Mouse (Mus musculus): ENCODE data around the gene Fancc. TPM values are rescaled to one million over a fixed set of nuclear protein-coding genes. Genes with fewer than 3 reads are reported as not detected.

Fancc gene
- polyA plus RNA-seq, 1 experiment from 2014 or later, result 17.1 TPM

GRCm38 (mm10) chr13:63249741-63250431, 247.2 kb downstream of the Fancc start:
- no peaks in the 10 kb centered on the region for H3K27me3 ChIP-seq (replicated peaks; ENCODE audit: control insufficient read depth, insufficient read depth, low read length)
- no peak for ATAC-seq (ENCODE audit: low read depth)
- peak overlapping the region; percentile 41; the same call in 1 of the 2 replicates for H3K9ac ChIP-seq (ENCODE audit: low read depth, low read length)
- peak overlapping the region; percentile 23 for H3K4me2 ChIP-seq (ENCODE audit: low read depth, low read length)
- DNase-seq (ENCODE audit: low spot score), result no peak
- H3K4me3 ChIP-seq (ENCODE audit: low read depth, low read length), result no peak overlapping the region; the same call in 1 of the 2 replicates
- 61% methylated on average over 8 of the region's 8 CpGs for WGBS
- H3K27ac ChIP-seq (replicated peaks; ENCODE audit: low read depth, low read length), result peak overlapping the region; percentile 59; the same call in 1 of the 2 replicates
- H3K4me1 ChIP-seq (ENCODE audit: control insufficient read depth, insufficient read depth, low read length), result peaks cover 78% of the 10 kb centered on the region
- H3K9me3 ChIP-seq (ENCODE audit: control insufficient read depth, low read length), result no peaks in the 10 kb centered on the region
- peaks cover 16% of the 10 kb centered on the region for H3K36me3 ChIP-seq (ENCODE audit: control insufficient read depth, insufficient read depth, low read length)

- Histone ChIP-seq H3K9ac (ENCODE audit: low read depth, low read length) (0 out of 2 replicates have a peak overlapping the region, but pooled peaks have one; percentile 35), H3K27ac (replicated peaks; ENCODE audit: low read depth, low read length) (peak overlapping the region; percentile 59; the same call in 1 of the 2 replicates), H3K27me3 (replicated peaks; ENCODE audit: control insufficient read depth, insufficient read depth, low read length) (no peaks in the 10 kb centered on the region), H3K4me3 (ENCODE audit: low read depth, low read length) (no peak overlapping the region; the same call in 1 of the 2 replicates), H3K9me3 (ENCODE audit: control insufficient read depth, low read length) (no peaks in the 10 kb centered on the region), H3K4me2 (ENCODE audit: low read depth, low read length) (peak overlapping the region; percentile 23), H3K36me3 (ENCODE audit: control insufficient read depth, insufficient read depth, low read length) (peaks cover 17% of the 10 kb centered on the region), H3K4me1 (ENCODE audit: control insufficient read depth, insufficient read depth, low read length) (peaks cover 77% of the 10 kb centered on the region)
- 79% methylated on average over 7 of the region's 7 CpGs for WGBS
- ATAC-seq (ENCODE audit: low read depth) (no peak), DNase-seq (ENCODE audit: low spot score) (no peak)
These were observed 247.9 kb downstream of the Fancc start for GRCm38 (mm10) chr13:63249171-63249570.

GRCm38 (mm10) chr13:63248318-63248717, 248.8 kb downstream of the Fancc start:
- H3K4me2 ChIP-seq (ENCODE audit: low read depth, low read length), result peak overlapping the region; percentile 23
- H3K36me3 ChIP-seq (ENCODE audit: control insufficient read depth, insufficient read depth, low read length), result peaks cover 20% of the 10 kb centered on the region
- no peak overlapping the region; the same call in 1 of the 2 replicates for H3K4me3 ChIP-seq (ENCODE audit: low read depth, low read length)
- DNase-seq (ENCODE audit: low spot score), result no peak
- ATAC-seq (ENCODE audit: low read depth), result no peak
- peaks cover 78% of the 10 kb centered on the region for H3K4me1 ChIP-seq (ENCODE audit: control insufficient read depth, insufficient read depth, low read length)
- no peaks in the 10 kb centered on the region for H3K27me3 ChIP-seq (replicated peaks; ENCODE audit: control insufficient read depth, insufficient read depth, low read length)
- H3K9me3 ChIP-seq (ENCODE audit: control insufficient read depth, low read length), result no peaks in the 10 kb centered on the region
- 0 out of 2 replicates have a peak overlapping the region, but pooled peaks have one; percentile 31 for H3K9ac ChIP-seq (ENCODE audit: low read depth, low read length)
- 0 out of 2 replicates have a peak overlapping the region, but pooled peaks have one; percentile 35 for H3K27ac ChIP-seq (replicated peaks; ENCODE audit: low read depth, low read length)
- WGBS, result 82% methylated on average over 10 of the region's 10 CpGs

DNA sequence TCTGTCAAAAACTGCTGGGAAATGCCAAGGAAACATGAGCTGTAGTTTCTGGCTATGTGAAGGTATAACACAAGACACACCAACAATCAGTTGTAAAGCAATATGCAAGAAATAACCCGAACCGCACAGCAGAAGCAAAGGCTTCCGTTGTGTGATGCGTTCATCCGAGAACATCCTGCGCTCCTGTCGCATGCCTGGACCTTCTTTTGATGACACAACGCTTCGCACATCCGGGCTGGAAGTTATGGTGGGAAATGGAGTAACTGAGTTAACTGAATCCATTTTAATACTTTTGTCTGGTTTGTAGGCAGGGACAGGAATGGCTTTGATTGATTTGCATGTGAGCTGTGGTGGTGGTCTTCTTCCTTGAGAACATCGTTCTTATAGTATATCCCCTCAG, 249.4 kb downstream of the Fancc start:
- H3K27me3 ChIP-seq (replicated peaks; ENCODE audit: control insufficient read depth, insufficient read depth, low read length), result no peaks in the 10 kb centered on the region
- ATAC-seq (ENCODE audit: low read depth), result no peak
- peaks cover 78% of the 10 kb centered on the region for H3K4me1 ChIP-seq (ENCODE audit: control insufficient read depth, insufficient read depth, low read length)
- H3K9ac ChIP-seq (ENCODE audit: low read depth, low read length), result 0 out of 2 replicates have a peak overlapping the region, but pooled peaks have one; percentile 31
- H3K27ac ChIP-seq (replicated peaks; ENCODE audit: low read depth, low read length), result peak overlapping the region; percentile 22
- H3K9me3 ChIP-seq (ENCODE audit: control insufficient read depth, low read length), result no peaks in the 10 kb centered on the region
- H3K4me3 ChIP-seq (ENCODE audit: low read depth, low read length), result no peak overlapping the region; the same call in 1 of the 2 replicates
- DNase-seq (ENCODE audit: low spot score), result no peak
- 88% methylated on average over 11 of the region's 11 CpGs for WGBS
- H3K36me3 ChIP-seq (ENCODE audit: control insufficient read depth, insufficient read depth, low read length), result peaks cover 20% of the 10 kb centered on the region
- H3K4me2 ChIP-seq (ENCODE audit: low read depth, low read length), result peak overlapping the region; percentile 62

- Histone ChIP-seq H3K9me3 (ENCODE audit: control insufficient read depth, low read length) (no peaks in the 10 kb centered on the region), H3K27me3 (replicated peaks; ENCODE audit: control insufficient read depth, insufficient read depth, low read length) (no peaks in the 10 kb centered on the region), H3K4me2 (ENCODE audit: low read depth, low read length) (peak overlapping the region; percentile 62), H3K4me3 (ENCODE audit: low read depth, low read length) (peak overlapping the region; percentile 16; the same call in 1 of the 2 replicates), H3K27ac (replicated peaks; ENCODE audit: low read depth, low read length) (peak overlapping the region; percentile 30; the same call in 1 of the 2 replicates), H3K4me1 (ENCODE audit: control insufficient read depth, insufficient read depth, low read length) (peaks cover 76% of the 10 kb centered on the region), H3K9ac (ENCODE audit: low read depth, low read length) (peak overlapping the region; percentile 50), H3K36me3 (ENCODE audit: control insufficient read depth, insufficient read depth, low read length) (peaks cover 21% of the 10 kb centered on the region)
- 49% methylated on average over 7 of the region's 7 CpGs for WGBS
- no peak for ATAC-seq (ENCODE audit: low read depth)
- no peak for DNase-seq (ENCODE audit: low spot score)
These were observed 250.0 kb downstream of the Fancc start for GRCm38 (mm10) chr13:63247041-63247440.

DNA sequence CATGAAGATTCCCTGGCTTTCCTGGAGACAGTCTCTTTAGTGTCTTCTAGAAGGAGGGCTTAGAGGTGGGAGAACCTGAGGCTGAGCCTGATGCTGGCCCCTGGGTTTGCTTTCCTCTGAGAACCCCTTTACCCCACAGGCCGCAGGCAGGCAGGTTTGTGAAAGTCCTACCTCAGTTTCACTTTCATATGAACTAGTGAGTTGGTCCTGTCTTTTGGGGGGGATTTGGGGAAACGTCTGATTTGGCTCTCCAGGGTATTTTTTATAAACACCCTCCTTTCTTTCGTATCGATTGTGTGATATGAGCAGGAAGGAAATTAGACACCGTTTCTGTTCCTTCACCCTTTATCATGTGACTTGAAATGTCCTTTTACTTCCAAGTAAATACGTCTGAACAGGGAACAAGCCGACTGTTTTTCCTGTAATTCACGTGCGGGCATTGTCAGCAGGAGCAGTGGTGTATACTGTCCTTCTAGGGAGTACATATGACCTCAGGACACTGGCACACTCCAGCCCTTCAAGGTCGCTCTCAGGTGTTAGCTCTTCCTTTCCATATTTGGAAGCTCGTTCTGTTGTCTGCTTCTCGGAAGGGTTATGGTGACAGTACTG, 250.6 kb downstream of the Fancc start:
- H3K36me3 ChIP-seq (ENCODE audit: control insufficient read depth, insufficient read depth, low read length), result peaks cover 21% of the 10 kb centered on the region
- no peaks in the 10 kb centered on the region for H3K9me3 ChIP-seq (ENCODE audit: control insufficient read depth, low read length)
- H3K4me2 ChIP-seq (ENCODE audit: low read depth, low read length), result peak overlapping the region; percentile 62
- ATAC-seq (ENCODE audit: low read depth), result no peak
- peak overlapping the region; percentile 50 for H3K9ac ChIP-seq (ENCODE audit: low read depth, low read length)
- peak overlapping the region; percentile 16; the same call in 1 of the 2 replicates for H3K4me3 ChIP-seq (ENCODE audit: low read depth, low read length)
- WGBS, result 58% methylated on average over 12 of the region's 12 CpGs
- peak overlapping the region; percentile 30 for H3K27ac ChIP-seq (replicated peaks; ENCODE audit: low read depth, low read length)
- H3K4me1 ChIP-seq (ENCODE audit: control insufficient read depth, insufficient read depth, low read length), result peaks cover 76% of the 10 kb centered on the region
- H3K27me3 ChIP-seq (replicated peaks; ENCODE audit: control insufficient read depth, insufficient read depth, low read length), result no peaks in the 10 kb centered on the region
- DNase-seq (ENCODE audit: low spot score), result no peak

DNA sequence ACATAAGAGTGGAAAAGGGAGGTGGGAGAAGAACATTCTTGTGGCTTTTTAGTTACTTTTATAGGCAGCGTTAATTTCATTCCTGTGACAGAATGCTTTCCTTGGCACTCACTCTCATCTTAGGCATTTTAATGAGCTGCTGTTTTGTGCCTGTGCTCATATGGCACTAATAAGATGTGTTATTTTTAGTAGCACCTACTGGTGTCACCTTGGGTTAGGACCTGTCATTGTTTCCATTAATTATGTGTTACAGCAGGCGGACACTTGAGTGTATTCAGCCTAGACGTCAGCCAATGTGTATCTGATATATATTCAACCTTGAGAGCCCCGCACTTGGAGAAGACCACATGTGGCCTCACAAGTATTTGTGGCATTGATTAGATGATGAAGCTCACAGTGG, 251.3 kb downstream of the Fancc start:
- Histone ChIP-seq H3K9ac (ENCODE audit: low read depth, low read length) (no peak overlapping the region), H3K9me3 (ENCODE audit: control insufficient read depth, low read length) (no peaks in the 10 kb centered on the region), H3K36me3 (ENCODE audit: control insufficient read depth, insufficient read depth, low read length) (peaks cover 21% of the 10 kb centered on the region), H3K4me3 (ENCODE audit: low read depth, low read length) (no peak overlapping the region), H3K4me1 (ENCODE audit: control insufficient read depth, insufficient read depth, low read length) (peaks cover 73% of the 10 kb centered on the region), H3K27me3 (replicated peaks; ENCODE audit: control insufficient read depth, insufficient read depth, low read length) (no peaks in the 10 kb centered on the region), H3K4me2 (ENCODE audit: low read depth, low read length) (peak overlapping the region; percentile 62), H3K27ac (replicated peaks; ENCODE audit: low read depth, low read length) (peak overlapping the region; percentile 61; the same call in 1 of the 2 replicates)
- no peak; the same call in 1 of the 2 replicates for ATAC-seq (ENCODE audit: low read depth)
- DNase-seq (ENCODE audit: low spot score), result no peak
- 40% methylated on average over 4 of the region's 4 CpGs for whole genome bisulfite sequencing

DNA sequence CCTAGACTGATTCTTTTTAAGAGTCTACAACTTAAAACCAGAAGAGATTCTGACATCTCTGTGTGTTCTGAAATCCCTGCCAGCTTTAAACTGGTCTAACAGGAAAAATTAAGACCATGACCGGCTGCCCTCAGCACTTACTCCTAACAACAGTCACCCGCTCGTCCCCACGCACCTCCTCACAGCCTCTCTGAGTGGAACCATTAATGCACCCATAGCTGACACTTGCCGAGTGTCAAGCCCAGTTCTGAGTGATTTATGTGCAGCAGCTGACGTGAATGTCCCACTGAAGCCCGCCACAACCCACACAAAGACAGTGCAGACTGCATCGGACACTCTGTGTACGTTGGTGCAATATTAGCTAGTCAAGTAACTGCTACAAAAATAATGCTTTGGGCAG, 251.9 kb downstream of the Fancc start:
- ATAC-seq (ENCODE audit: low read depth) (no peak), DNase-seq (ENCODE audit: low spot score) (peak; percentile 55)
- peaks cover 68% of the 10 kb centered on the region for H3K4me1 ChIP-seq (ENCODE audit: control insufficient read depth, insufficient read depth, low read length)
- WGBS, result 35% methylated on average over 9 of the region's 9 CpGs
- H3K27ac ChIP-seq (replicated peaks; ENCODE audit: low read depth, low read length), result peak overlapping the region; percentile 61
- H3K9ac ChIP-seq (ENCODE audit: low read depth, low read length), result peak overlapping the region; percentile 62
- peak overlapping the region; percentile 62 for H3K4me2 ChIP-seq (ENCODE audit: low read depth, low read length)
- peaks cover 21% of the 10 kb centered on the region for H3K36me3 ChIP-seq (ENCODE audit: control insufficient read depth, insufficient read depth, low read length)
- no peaks in the 10 kb centered on the region for H3K9me3 ChIP-seq (ENCODE audit: control insufficient read depth, low read length)
- H3K4me3 ChIP-seq (ENCODE audit: low read depth, low read length), result peak overlapping the region; percentile 34
- H3K27me3 ChIP-seq (replicated peaks; ENCODE audit: control insufficient read depth, insufficient read depth, low read length), result no peaks in the 10 kb centered on the region

Measured in embryonic facial prominence, embryonic 14.5 days (tissue).